Mouse (Mus musculus) liver, postnatal 0 days (tissue): ENCODE results near the gene Frmd5. TPM values are rescaled to one million over a fixed set of nuclear protein-coding genes. Genes with fewer than 3 reads are reported as not detected.

ENCODE experiments used
- ATAC-seq: fragments of 200-750 bp; cut with Nextera tagmentation; 2 replicates; pipeline ENCODE4 v1.8.0; 2017; ENCODE audit warnings: mild to moderate bottlenecking, moderate library complexity
- DNase-seq: peaks from one replicate; pipeline ENCODE4 v3.0.0-alpha.2; 2016
- H3K27ac ChIP-seq: fragments of 300-500 bp; sonication (generic); 2 replicates; pipeline ENCODE4 v1.5.1; 2014; ENCODE audit warnings: antibody characterized with exemption, moderate library complexity, mild to moderate bottlenecking, low read depth
- H3K27me3 ChIP-seq: fragments of 300-500 bp; sonication (generic); 2 replicates; pipeline ENCODE4 v1.6.1; 2014; ENCODE audit warnings: low read length, control low read depth, mixed read lengths; ENCODE audit not compliant: insufficient read depth
- H3K36me3 ChIP-seq: fragments of 300-500 bp; sonication (generic); replicated peaks from 2 replicates; pipeline ENCODE4 v1.6.1; 2014; ENCODE audit warnings: mild to moderate bottlenecking, control low read depth, low read length, moderate library complexity, mixed read lengths; ENCODE audit not compliant: insufficient read depth
- H3K4me1 ChIP-seq: fragments of 300-500 bp; sonication (generic); 2 replicates; pipeline ENCODE4 v1.6.1; 2014; ENCODE audit warnings: antibody characterized with exemption, mild to moderate bottlenecking, control low read depth; ENCODE audit not compliant: insufficient read depth
- H3K4me2 ChIP-seq: fragments of 300-500 bp; sonication (generic); 2 replicates; pipeline ENCODE4 v1.6.1; 2014; ENCODE audit warnings: low read depth, mild to moderate bottlenecking, low read length, moderate library complexity, mixed read lengths
- H3K4me3 ChIP-seq: fragments of 300-500 bp; sonication (generic); 2 replicates; pipeline ENCODE4 v1.5.1; 2014; ENCODE audit warnings: low read depth, low read length
- H3K9ac ChIP-seq: fragments of 300-500 bp; sonication (generic); replicated peaks from 2 replicates; pipeline ENCODE4 v1.6.1; 2014; ENCODE audit warnings: mild to moderate bottlenecking, moderate library complexity
- H3K9me3 ChIP-seq: fragments of 300-500 bp; sonication (generic); 2 replicates; pipeline ENCODE4 v1.6.1; 2016; ENCODE audit warnings: mild to moderate bottlenecking, control low read depth, low read length, mixed read lengths
- CTCF ChIP-seq: sonication (generic); IDR thresholded peaks from 2 replicates; pipeline ENCODE4 v1.5.1; 2016; ENCODE audit warnings: antibody characterized with exemption, low read depth
- EP300 ChIP-seq: IDR thresholded peaks from 2 replicates; pipeline ENCODE4 v1.6.1; 2016; ENCODE audit warnings: antibody characterized with exemption, low read depth, mild to moderate bottlenecking
- WGBS: fragments of 180-500 bp; shearing (Covaris S2); extraction: QIAGEN DNeasy Blood & Tissue Kit; methylation state at CpG from one replicate; pipeline ENCODE4 v1.1.7; 2014; ENCODE audit not compliant: insufficient replicate concordance; 5-methylcytosine and 5-hydroxymethylcytosine counted together
- polyA plus RNA-seq: library from polyadenylated mRNA; unstranded; fragments of >200 nt; fragmentation: Nextera tagmentation; extraction: Ambion mirVana; gene quantifications from 2 replicates; pipeline ENCODE4 v1.2.1, GENCODE M21; 2015

Gene Frmd5
- polyA plus RNA-seq, 1 experiment from 2014 or later = 0.18 TPM

DNA sequence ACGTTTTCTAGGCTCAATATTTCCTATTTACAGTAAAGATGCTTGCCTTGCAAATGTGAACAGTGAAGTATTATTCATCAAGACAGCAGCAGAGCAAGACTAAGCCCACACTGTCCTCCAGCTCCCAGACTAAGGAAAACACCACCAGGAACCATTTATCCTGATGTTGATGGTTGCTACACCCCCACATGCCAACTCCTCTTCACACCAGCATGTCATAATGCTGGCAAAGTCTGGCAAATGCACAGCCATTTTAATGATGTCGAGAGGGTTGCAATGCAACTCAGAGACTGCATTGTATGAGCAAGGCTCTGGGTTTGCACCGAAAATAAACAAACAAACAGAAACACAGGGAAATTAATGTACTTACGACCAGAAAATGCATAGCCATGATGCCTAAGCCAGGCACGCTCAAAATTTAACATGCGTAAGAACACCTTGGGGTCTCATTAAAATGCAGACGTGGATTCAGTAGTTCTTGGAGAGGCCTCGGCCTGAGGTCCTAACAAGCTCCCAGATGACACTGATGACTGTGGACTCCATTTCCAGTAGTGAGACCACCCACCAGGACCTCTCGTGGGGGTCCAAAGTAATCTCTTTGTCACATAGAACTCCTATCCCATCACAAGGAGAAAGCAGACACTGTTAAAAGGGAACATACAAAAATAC, 77.8 kb downstream of the Frmd5 start:
- 73% methylated on average over 9 of the region's 9 CpGs for WGBS
- no peaks in the 10 kb centered on the region for H3K27me3 ChIP-seq
- TF ChIP-seq CTCF (no peak), EP300 (no peak)
- ATAC-seq (no peak), DNase-seq (no peak)
- H3K27ac ChIP-seq = no peak overlapping the region
- no peaks in the 10 kb centered on the region for H3K4me1 ChIP-seq
- H3K9me3 ChIP-seq = no peaks in the 10 kb centered on the region
- H3K4me2 ChIP-seq = no peak overlapping the region
- no peaks in the 10 kb centered on the region for H3K36me3 ChIP-seq
- H3K9ac ChIP-seq = no peak overlapping the region
- H3K4me3 ChIP-seq = no peak overlapping the region

DNA sequence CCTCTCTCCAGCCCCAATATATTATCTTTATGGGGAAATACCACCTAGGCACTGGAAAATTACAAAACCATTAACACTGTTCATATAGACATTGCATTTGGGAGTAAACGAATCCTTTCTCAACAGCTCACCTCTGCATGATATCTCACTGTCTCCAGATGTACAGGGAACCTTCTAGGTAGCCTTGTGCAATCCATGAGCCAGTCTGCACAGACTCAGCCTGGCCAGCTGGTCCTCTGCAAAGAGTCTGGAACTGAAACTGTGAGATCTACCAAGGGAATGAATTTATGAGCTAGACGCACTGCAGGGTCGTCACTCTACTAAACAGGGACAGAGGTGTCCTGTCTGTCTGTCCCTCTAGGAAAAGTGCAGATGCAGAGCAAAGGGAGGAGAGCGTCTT, 82.0 kb downstream of the Frmd5 start:
- Histone ChIP-seq H3K9ac (no peak overlapping the region), H3K4me2 (no peak overlapping the region), H3K4me3 (no peak overlapping the region), H3K4me1 (no peaks in the 10 kb centered on the region), H3K27ac (no peak overlapping the region), H3K9me3 (no peaks in the 10 kb centered on the region), H3K36me3 (no peaks in the 10 kb centered on the region), H3K27me3 (no peaks in the 10 kb centered on the region)
- ATAC-seq (no peak), DNase-seq (no peak)
- WGBS = 75% methylated on average over 4 of the region's 4 CpGs
- TF ChIP-seq EP300 (no peak), CTCF (no peak)

DNA sequence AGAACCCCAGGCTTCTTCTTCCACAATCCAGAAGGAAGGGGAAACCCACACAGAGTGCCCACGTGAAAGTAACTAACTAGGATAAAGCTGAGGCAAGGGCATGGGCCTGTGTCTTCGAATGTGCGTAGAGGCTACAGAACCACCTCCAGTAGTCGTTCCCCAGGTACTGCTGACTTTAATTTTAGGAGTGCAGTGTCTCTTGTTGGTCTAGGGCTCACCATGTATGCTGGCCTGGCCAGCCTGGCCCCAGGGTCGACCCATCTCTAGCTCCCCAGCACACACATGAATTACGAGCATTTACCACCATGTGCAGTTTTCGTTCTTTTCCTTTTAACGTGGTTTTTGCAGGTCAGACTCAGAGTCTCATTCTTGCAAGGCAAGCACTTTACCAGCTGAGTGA, 83.1 kb downstream of the Frmd5 start:
- ATAC-seq (no peak), DNase-seq (no peak)
- Histone ChIP-seq H3K4me1 (no peaks in the 10 kb centered on the region), H3K36me3 (no peaks in the 10 kb centered on the region), H3K4me2 (no peak overlapping the region), H3K27me3 (no peaks in the 10 kb centered on the region), H3K9me3 (no peaks in the 10 kb centered on the region), H3K27ac (no peak overlapping the region), H3K9ac (no peak overlapping the region), H3K4me3 (no peak overlapping the region)
- 76% methylated on average over 8 of the region's 8 CpGs for WGBS
- no peak for TF ChIP-seq CTCF
- no peak for TF ChIP-seq EP300

DNA sequence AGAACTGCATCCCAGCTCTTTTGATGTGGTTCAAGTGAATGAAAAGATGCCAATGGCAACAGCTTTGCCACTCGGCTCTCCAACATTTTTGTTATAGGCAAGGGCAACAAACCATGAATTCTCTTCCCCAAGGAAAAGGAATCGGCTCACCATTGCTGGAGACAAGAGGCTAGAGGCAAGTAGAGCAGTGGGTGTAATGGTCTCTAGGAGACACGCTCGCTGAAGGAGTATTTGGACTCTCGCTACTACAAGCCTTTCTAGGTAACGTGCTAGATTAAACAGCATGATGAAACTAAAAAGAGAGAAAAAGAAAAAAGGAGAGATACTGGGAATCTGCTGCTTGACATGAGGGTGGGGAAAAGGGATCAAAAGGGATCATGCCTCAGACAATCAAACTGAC, 87.9 kb downstream of the Frmd5 start:
- Histone ChIP-seq H3K4me3 (no peak overlapping the region), H3K27me3 (no peaks in the 10 kb centered on the region), H3K27ac (no peak overlapping the region), H3K9ac (no peak overlapping the region), H3K36me3 (no peaks in the 10 kb centered on the region), H3K9me3 (no peaks in the 10 kb centered on the region), H3K4me2 (no peak overlapping the region), H3K4me1 (no peaks in the 10 kb centered on the region)
- no peak for TF ChIP-seq CTCF
- TF ChIP-seq EP300 = no peak
- ATAC-seq (no peak), DNase-seq (no peak)
- 80% methylated on average over 6 of the region's 6 CpGs for WGBS

DNA sequence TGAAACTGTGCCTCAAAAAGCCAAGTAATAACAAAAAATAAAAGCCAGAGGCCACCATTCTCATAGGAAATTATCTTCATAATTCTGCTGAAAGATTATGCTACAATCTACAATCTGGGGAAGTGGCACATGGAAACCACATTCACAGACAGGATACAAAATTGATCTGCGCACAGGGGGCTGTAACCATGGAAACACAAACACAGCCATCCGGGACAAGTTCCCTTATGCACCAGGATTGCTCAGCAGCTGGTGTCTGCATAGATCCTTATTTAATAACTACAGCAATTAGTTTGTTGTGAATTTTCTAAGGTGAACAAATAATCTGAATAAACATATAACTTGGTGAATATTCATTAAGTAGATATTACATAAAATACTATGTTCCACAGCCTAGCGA, 89.8 kb downstream of the Frmd5 start:
- H3K4me1 ChIP-seq = no peaks in the 10 kb centered on the region
- H3K9me3 ChIP-seq = no peaks in the 10 kb centered on the region
- DNase-seq = no peak
- WGBS = 38% methylated on average over 3 of the region's 3 CpGs
- H3K4me3 ChIP-seq = no peak overlapping the region
- no peak for ATAC-seq
- H3K27me3 ChIP-seq = no peaks in the 10 kb centered on the region
- H3K4me2 ChIP-seq = no peak overlapping the region
- H3K36me3 ChIP-seq = no peaks in the 10 kb centered on the region
- no peak overlapping the region for H3K27ac ChIP-seq
- no peak overlapping the region for H3K9ac ChIP-seq
- TF ChIP-seq EP300 (no peak), CTCF (no peak)

DNA sequence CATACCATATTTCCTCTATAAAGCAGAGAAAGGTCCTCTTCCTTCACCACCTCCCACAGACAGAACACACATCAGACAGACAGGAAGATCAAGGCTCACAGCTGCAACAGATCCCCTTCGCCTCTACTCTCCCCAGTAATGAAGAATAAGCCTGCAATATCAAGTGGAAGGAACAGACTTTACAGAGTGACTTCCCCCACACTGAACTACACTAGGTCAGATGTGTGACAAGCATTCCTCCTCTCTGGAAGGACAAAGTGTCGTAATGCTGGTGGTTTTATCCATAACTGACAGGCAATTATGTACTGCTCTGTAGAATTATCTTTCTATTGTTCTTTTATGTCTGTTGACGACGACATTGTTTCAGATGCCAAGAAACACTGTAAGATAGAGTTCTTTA, 93.3 kb downstream of the Frmd5 start:
- TF ChIP-seq CTCF (no peak), EP300 (no peak)
- Histone ChIP-seq H3K4me1 (no peaks in the 10 kb centered on the region), H3K4me2 (no peak overlapping the region), H3K4me3 (no peak overlapping the region), H3K27ac (no peak overlapping the region), H3K9me3 (no peaks in the 10 kb centered on the region), H3K27me3 (no peaks in the 10 kb centered on the region), H3K9ac (no peak overlapping the region), H3K36me3 (no peaks in the 10 kb centered on the region)
- 72% methylated on average over 4 of the region's 4 CpGs for WGBS
- DNase-seq (no peak), ATAC-seq (no peak)
